Mouse (Mus musculus) forebrain, embryonic 14.5 days (tissue): Measurements from ENCODE around the gene Rpl3. TPM values are rescaled to one million over a fixed set of nuclear protein-coding genes. Genes with fewer than 3 reads are reported as not detected.

Experiments
- ATAC-seq: fragments of 200-750 bp; cut with Nextera tagmentation; 2 replicates; pipeline ENCODE4 v1.8.0; 2017; ENCODE audit warnings: mild to moderate bottlenecking, moderate library complexity
- DNase-seq: peaks from one replicate; pipeline ENCODE4 v3.0.0-alpha.2; 2015; ENCODE audit warnings: low spot score
- H3K27ac ChIP-seq: fragments of 300-500 bp; sonication (generic); 2 replicates; pipeline ENCODE4 v1.5.1; 2014; ENCODE audit warnings: low read depth, mild to moderate bottlenecking, control low read depth, low read length, moderate library complexity
- H3K27me3 ChIP-seq: fragments of 300-500 bp; sonication (generic); replicated peaks from 2 replicates; pipeline ENCODE4 v1.6.1; 2014; ENCODE audit warnings: low read length, control low read depth, mixed read lengths; ENCODE audit not compliant: control insufficient read depth, insufficient read depth
- H3K36me3 ChIP-seq: fragments of 300-500 bp; sonication (generic); 2 replicates; pipeline ENCODE4 v1.6.1; 2014; ENCODE audit warnings: low read length, control low read depth; ENCODE audit not compliant: control insufficient read depth, insufficient read depth
- H3K4me1 ChIP-seq: fragments of 300-500 bp; sonication (generic); 2 replicates; pipeline ENCODE4 v1.6.1; 2014; ENCODE audit warnings: antibody characterized with exemption, low read length, control low read depth; ENCODE audit not compliant: control insufficient read depth, insufficient read depth
- H3K4me2 ChIP-seq: fragments of 300-500 bp; sonication (generic); 2 replicates; pipeline ENCODE4 v1.6.1; 2014; ENCODE audit warnings: mild to moderate bottlenecking, control low read depth, low read length
- H3K4me3 ChIP-seq: fragments of 300-500 bp; sonication (generic); 2 replicates; pipeline ENCODE4 v1.5.1; 2014; ENCODE audit warnings: low read depth, low read length, control low read depth
- H3K9ac ChIP-seq: fragments of 300-500 bp; sonication (generic); 2 replicates; pipeline ENCODE4 v1.6.1; 2014; ENCODE audit warnings: mild to moderate bottlenecking, low read length, control low read depth, moderate library complexity
- H3K9me3 ChIP-seq: fragments of 300-500 bp; sonication (generic); replicated peaks from 2 replicates; pipeline ENCODE4 v1.6.1; 2016; ENCODE audit warnings: low read length, control low read depth, mixed read lengths; ENCODE audit not compliant: control insufficient read depth
- WGBS: fragments of 180-500 bp; shearing (Covaris S2); extraction: QIAGEN DNeasy Blood & Tissue Kit; methylation state at CpG from one replicate; pipeline ENCODE4 v1.1.7; 2014; 5-methylcytosine and 5-hydroxymethylcytosine counted together
- polyA plus RNA-seq: library from polyadenylated mRNA; unstranded; fragments of >200 nt; fragmentation: Nextera tagmentation; extraction: Ambion mirVana; gene quantifications from 2 replicates; pipeline ENCODE4 v1.2.1, GENCODE M21; 2014

Rpl3 gene
- polyA plus RNA-seq, 1 experiment from 2014 or later = 902 TPM

- peaks cover 12% of the 10 kb centered on the region for H3K4me1 ChIP-seq
- H3K27ac ChIP-seq = no peak overlapping the region
- ATAC-seq = no peak
- H3K27me3 ChIP-seq = no peaks in the 10 kb centered on the region
- WGBS = 76% methylated on average over 11 of the region's 11 CpGs
- H3K4me3 ChIP-seq = no peak overlapping the region
- peaks cover 61% of the 10 kb centered on the region for H3K36me3 ChIP-seq
- no peak overlapping the region for H3K9ac ChIP-seq
- no peak for DNase-seq
- no peak overlapping the region for H3K4me2 ChIP-seq
- H3K9me3 ChIP-seq = no peaks in the 10 kb centered on the region
Measured at GRCm38 (mm10) chr15:80078058-80078814, 13.4 kb downstream of the Rpl3 start.

GRCm38 (mm10) chr15:80076338-80077136, 15.1 kb downstream of the Rpl3 start:
- Histone ChIP-seq H3K27ac (no peak overlapping the region), H3K4me3 (no peak overlapping the region), H3K4me2 (no peak overlapping the region), H3K4me1 (peaks cover 4% of the 10 kb centered on the region), H3K9ac (no peak overlapping the region), H3K36me3 (peaks cover 55% of the 10 kb centered on the region), H3K27me3 (no peaks in the 10 kb centered on the region), H3K9me3 (no peaks in the 10 kb centered on the region)
- ATAC-seq (peak; percentile 62), DNase-seq (peak; percentile 81)
- 2% methylated on average over 2 of the region's 2 CpGs for WGBS

GRCm38 (mm10) chr15:80075733-80076337, 15.8 kb downstream of the Rpl3 start:
- DNase-seq (no peak), ATAC-seq (no peak)
- Histone ChIP-seq H3K36me3 (peaks cover 48% of the 10 kb centered on the region), H3K9me3 (no peaks in the 10 kb centered on the region), H3K4me2 (no peak overlapping the region), H3K4me1 (no peaks in the 10 kb centered on the region), H3K27ac (no peak overlapping the region), H3K27me3 (no peaks in the 10 kb centered on the region), H3K4me3 (no peak overlapping the region), H3K9ac (no peak overlapping the region)
- 30% methylated on average over 5 of the region's 5 CpGs for WGBS

GRCm38 (mm10) chr15:80075374-80075694, 16.3 kb downstream of the Rpl3 start:
- DNase-seq = no peak
- H3K4me2 ChIP-seq = no peak overlapping the region
- H3K4me1 ChIP-seq = no peaks in the 10 kb centered on the region
- no peak overlapping the region for H3K4me3 ChIP-seq
- no peaks in the 10 kb centered on the region for H3K9me3 ChIP-seq
- WGBS = 65% methylated on average over 3 of the region's 3 CpGs
- ATAC-seq = no peak
- no peak overlapping the region for H3K9ac ChIP-seq
- H3K27ac ChIP-seq = no peak overlapping the region
- peaks cover 43% of the 10 kb centered on the region for H3K36me3 ChIP-seq
- H3K27me3 ChIP-seq = no peaks in the 10 kb centered on the region

- Histone ChIP-seq H3K9me3 (no peaks in the 10 kb centered on the region), H3K9ac (no peak overlapping the region), H3K4me1 (no peaks in the 10 kb centered on the region), H3K27ac (no peak overlapping the region), H3K36me3 (peaks cover 38% of the 10 kb centered on the region), H3K4me3 (no peak overlapping the region), H3K27me3 (no peaks in the 10 kb centered on the region), H3K4me2 (no peak overlapping the region)
- DNase-seq = no peak
- WGBS = 78% methylated on average over 6 of the region's 6 CpGs
- no peak for ATAC-seq
Measured at GRCm38 (mm10) chr15:80074663-80075373, 16.9 kb downstream of the Rpl3 start.

GRCm38 (mm10) chr15:80073256-80073621, 18.4 kb downstream of the Rpl3 start:
- no peaks in the 10 kb centered on the region for H3K9me3 ChIP-seq
- H3K27ac ChIP-seq = no peak overlapping the region
- no peak overlapping the region for H3K4me3 ChIP-seq
- ATAC-seq (no peak), DNase-seq (no peak)
- no peaks in the 10 kb centered on the region for H3K4me1 ChIP-seq
- 96% methylated on average over 1 of the region's 1 CpGs for WGBS
- no peak overlapping the region for H3K9ac ChIP-seq
- no peaks in the 10 kb centered on the region for H3K27me3 ChIP-seq
- H3K4me2 ChIP-seq = no peak overlapping the region
- H3K36me3 ChIP-seq = peaks cover 22% of the 10 kb centered on the region

GRCm38 (mm10) chr15:80072579-80073255, 19.0 kb downstream of the Rpl3 start:
- no peaks in the 10 kb centered on the region for H3K9me3 ChIP-seq
- 73% methylated on average over 7 of the region's 7 CpGs for WGBS
- no peak overlapping the region for H3K9ac ChIP-seq
- peaks cover 17% of the 10 kb centered on the region for H3K36me3 ChIP-seq
- H3K27ac ChIP-seq = no peak overlapping the region
- no peak for ATAC-seq
- no peak overlapping the region for H3K4me3 ChIP-seq
- no peak overlapping the region for H3K4me2 ChIP-seq
- no peaks in the 10 kb centered on the region for H3K27me3 ChIP-seq
- H3K4me1 ChIP-seq = no peaks in the 10 kb centered on the region
- DNase-seq = no peak

GRCm38 (mm10) chr15:80071951-80072437, 19.7 kb downstream of the Rpl3 start:
- Histone ChIP-seq H3K4me3 (no peak overlapping the region), H3K9me3 (no peaks in the 10 kb centered on the region), H3K4me2 (no peak overlapping the region), H3K27ac (no peak overlapping the region), H3K4me1 (no peaks in the 10 kb centered on the region), H3K27me3 (no peaks in the 10 kb centered on the region), H3K9ac (no peak overlapping the region), H3K36me3 (peaks cover 9% of the 10 kb centered on the region)
- 40% methylated on average over 9 of the region's 9 CpGs for WGBS
- DNase-seq (no peak), ATAC-seq (no peak)
